Mouse (Mus musculus) CH12.LX (cell line): ENCODE measurements at regions not wholly inside any gene's neighbourhood (a gene's known extent, or its start where the extent isn't known, plus 50 kb on each side); places are given as distances from the start of the nearest gene placed in this dataset.

Source experiments
- CHD1 ChIP-seq: IDR thresholded peaks from 2 replicates; pipeline ENCODE4 v1.6.1; 2012; ENCODE audit warnings: low read depth, low read length, improper control_type of control experiment, inconsistent platforms
- CTCF ChIP-seq, 2 experiments: IDR thresholded peaks in 1 of 2; conservative IDR thresholded peaks in 1 of 2; 2 replicates each; pipeline ENCODE4 v1.5.1; 2011 to 2012; ENCODE audit warnings: low read depth in 2 of 2, low read length in 2 of 2, improper control_type of control experiment in 1 of 2, inconsistent platforms in 1 of 2, mild to moderate bottlenecking in 1 of 2, moderate library complexity in 1 of 2
- PAX5 ChIP-seq: IDR thresholded peaks from 2 replicates; pipeline ENCODE4 v1.6.1; 2012; ENCODE audit warnings: low read length, inconsistent platforms, mixed read lengths
- TBP ChIP-seq: conservative IDR thresholded peaks from 2 replicates; pipeline ENCODE4 v1.6.1; 2011; ENCODE audit warnings: low read depth, low read length, improper control_type of control experiment
- TCF12 ChIP-seq: IDR thresholded peaks from 2 replicates; pipeline ENCODE4 v1.6.1; 2014; ENCODE audit warnings: low read depth, mild to moderate bottlenecking, inconsistent platforms, low read length, improper control_type of control experiment
- UBTF ChIP-seq: IDR thresholded peaks from 2 replicates; pipeline ENCODE4 v1.6.1; 2012; ENCODE audit warnings: low read depth, mild to moderate bottlenecking, inconsistent platforms, low read length, improper control_type of control experiment, moderate library complexity
- ZKSCAN1 ChIP-seq: IDR thresholded peaks from 2 replicates; pipeline ENCODE4 v1.6.1; 2012; ENCODE audit warnings: low read depth, inconsistent platforms, low read length, improper control_type of control experiment, borderline replicate concordance
- ZNF384 ChIP-seq: IDR thresholded peaks from 2 replicates; pipeline ENCODE4 v1.6.1; 2012; ENCODE audit warnings: low read depth, low read length, improper control_type of control experiment, inconsistent platforms

DNA sequence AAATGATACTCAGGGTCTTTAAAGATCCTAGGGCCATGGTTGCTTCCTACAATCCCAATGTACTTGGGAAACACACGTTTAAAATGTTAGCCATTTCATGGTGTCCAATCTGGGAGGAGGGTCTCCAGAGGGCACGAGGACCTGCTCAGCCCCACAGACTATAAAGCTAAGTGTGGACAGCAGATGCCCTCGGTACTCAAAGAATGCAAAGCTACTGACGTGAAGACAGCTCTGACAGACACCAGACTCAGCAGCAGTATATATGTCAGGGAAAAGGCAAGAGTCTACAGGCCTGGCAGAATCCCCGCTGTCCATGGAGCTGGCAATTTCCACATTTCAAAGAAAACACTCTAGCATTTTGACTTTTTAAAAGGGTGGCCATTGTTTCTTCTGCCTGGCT is 116.5 kb downstream of the Ngf start:
- TF ChIP-seq UBTF (no peak), CTCF (conservative IDR thresholded peaks at IDR 0.05 in 1 of 2, IDR thresholded peaks at IDR 0.05 in 1 of 2; ENCODE audit: low read depth in 2 of 2, low read length in 2 of 2) (no peak), CHD1 (no peak), PAX5 (no peak), ZKSCAN1 (no peak), TBP (no peak), TCF12 (no peak), ZNF384 (no peak)
